Mouse (Mus musculus): Measurements from ENCODE around the gene Dennd4c.

DNA sequence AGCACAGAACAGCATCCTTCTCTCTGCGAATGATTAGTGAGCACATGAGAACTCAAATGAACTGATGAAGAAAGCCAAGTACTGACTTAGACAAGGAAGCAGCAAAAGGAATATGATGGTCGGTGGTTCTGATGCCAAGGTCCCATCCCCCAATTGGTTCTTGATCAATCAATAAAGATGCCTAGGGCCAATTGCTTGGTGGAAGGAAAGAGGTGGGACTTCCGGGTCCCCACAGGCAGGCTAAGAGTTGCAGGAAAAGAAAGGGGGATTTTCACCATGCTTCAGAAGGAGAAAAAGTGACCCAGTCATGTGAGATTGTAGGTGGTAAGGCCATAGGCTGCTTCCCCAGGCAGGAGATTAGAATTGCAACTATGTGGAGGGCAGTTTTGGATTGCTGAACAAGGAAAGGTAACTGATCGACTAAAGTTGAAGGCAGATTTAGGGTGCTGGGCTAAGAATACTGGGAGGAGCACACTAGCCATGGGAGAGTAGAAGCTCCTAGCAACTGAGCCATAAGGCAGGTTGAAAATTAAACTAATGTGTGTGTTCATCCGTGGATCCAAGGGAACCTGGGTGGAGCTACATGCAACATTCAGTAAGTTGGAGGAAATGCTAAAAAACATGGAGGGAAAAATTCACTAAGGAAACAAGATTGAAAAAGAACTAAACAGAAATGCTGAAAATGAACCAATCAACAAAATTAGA lies 49.0 kb upstream of the Dennd4c start:
- TF ChIP-seq CTCF (IDR thresholded peaks at IDR 0.05; ENCODE audit: low read depth) = no peak
- TF ChIP-seq EP300 (IDR thresholded peaks at IDR 0.05; ENCODE audit: low read depth) = no peak

Data from liver, embryonic 14.5 days (tissue).